Mouse (Mus musculus) kidney, adult 2 months (tissue): Measurements from ENCODE around the gene Pigyl. TPM values are rescaled to one million over a fixed set of nuclear protein-coding genes. Genes with fewer than 3 reads are reported as not detected.

ENCODE experiments used
- DNase-seq: peaks from one replicate; pipeline ENCODE4 v3.0.0; 2021
- H3K27ac ChIP-seq: fragments of 200-500 bp; 2 replicates; pipeline ENCODE4 v1.5.1; 2012; ENCODE audit warnings: low read depth, low read length, control low read depth, inconsistent platforms; ENCODE audit not compliant: insufficient read depth
- H3K27me3 ChIP-seq: fragments of 200-500 bp; replicated peaks from 2 replicates; pipeline ENCODE4 v1.6.1; 2012; ENCODE audit warnings: mild to moderate bottlenecking, moderate library complexity, low read length, inconsistent platforms; ENCODE audit not compliant: control insufficient read depth, insufficient read depth
- H3K36me3 ChIP-seq: fragments of 200-500 bp; 2 replicates; pipeline ENCODE4 v1.6.1; 2012; ENCODE audit warnings: mild to moderate bottlenecking, moderate library complexity, low read length, inconsistent platforms; ENCODE audit not compliant: control insufficient read depth, insufficient read depth
- H3K4me1 ChIP-seq: fragments of 200-500 bp; 2 replicates; pipeline ENCODE4 v1.6.1; 2011; ENCODE audit warnings: low read length; ENCODE audit not compliant: control insufficient read depth, insufficient read depth
- H3K4me3 ChIP-seq: fragments of 200-500 bp; 2 replicates; pipeline ENCODE4 v1.5.1; 2011; ENCODE audit warnings: mild to moderate bottlenecking, low read depth, low read length, control low read depth; ENCODE audit not compliant: insufficient read depth
- CTCF ChIP-seq: fragments of 200-500 bp; conservative IDR thresholded peaks from 2 replicates; pipeline ENCODE4 v1.5.1; 2011; ENCODE audit warnings: low read depth, mild to moderate bottlenecking, control low read depth, low read length, moderate library complexity, mixed read lengths; ENCODE audit not compliant: insufficient read depth, insufficient read length
- POLR2A ChIP-seq: fragments of 200-500 bp; IDR thresholded peaks from one replicate; pipeline ENCODE4 v1.6.1; 2011; ENCODE audit warnings: low read depth, low read length, control low read depth
- WGBS: fragments of 180-500 bp; shearing (Covaris S2); methylation state at CpG from one replicate; pipeline ENCODE4 v1.1.7; 2018; 5-methylcytosine and 5-hydroxymethylcytosine counted together
- polyA plus RNA-seq: library from polyadenylated mRNA; depleted of rRNA; stranded (reverse); fragments of >200 nt; gene quantifications from 2 replicates; pipeline ENCODE4 v1.2.3, GENCODE M21; 2012

Pigyl gene
- polyA plus RNA-seq, 1 experiment = 71.4 TPM

DNA sequence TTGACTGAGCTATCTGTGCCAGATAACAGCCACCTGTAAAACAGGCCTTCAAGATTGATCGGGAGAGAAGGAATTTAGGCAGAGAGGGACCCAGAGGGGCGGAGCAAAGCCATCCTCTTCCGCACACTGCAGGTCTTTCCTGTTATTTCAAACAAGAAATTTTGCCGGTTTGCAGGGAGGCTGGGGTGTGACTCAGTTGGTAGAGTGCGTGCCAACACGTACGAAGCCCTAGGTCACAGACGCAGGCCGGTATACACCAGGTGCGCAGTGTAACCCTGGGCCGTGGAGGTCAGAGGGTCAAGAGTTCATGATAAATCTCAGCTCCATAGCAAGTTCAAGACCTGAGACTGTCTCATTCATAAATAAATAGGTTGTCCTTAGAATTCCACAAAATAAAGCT, 24.4 kb upstream of the Pigyl start:
- Histone ChIP-seq H3K27ac (no peak overlapping the region), H3K4me3 (peak overlapping the region; percentile 47; the same call in 1 of the 2 replicates), H3K36me3 (no peaks in the 10 kb centered on the region), H3K27me3 (no peaks in the 10 kb centered on the region), H3K4me1 (peaks cover 6% of the 10 kb centered on the region; the same call in 1 of the 2 replicates)
- TF ChIP-seq POLR2A = no peak
- TF ChIP-seq CTCF = no peak
- no peak for DNase-seq
- 71% methylated on average over 11 of the region's 11 CpGs for WGBS

DNA sequence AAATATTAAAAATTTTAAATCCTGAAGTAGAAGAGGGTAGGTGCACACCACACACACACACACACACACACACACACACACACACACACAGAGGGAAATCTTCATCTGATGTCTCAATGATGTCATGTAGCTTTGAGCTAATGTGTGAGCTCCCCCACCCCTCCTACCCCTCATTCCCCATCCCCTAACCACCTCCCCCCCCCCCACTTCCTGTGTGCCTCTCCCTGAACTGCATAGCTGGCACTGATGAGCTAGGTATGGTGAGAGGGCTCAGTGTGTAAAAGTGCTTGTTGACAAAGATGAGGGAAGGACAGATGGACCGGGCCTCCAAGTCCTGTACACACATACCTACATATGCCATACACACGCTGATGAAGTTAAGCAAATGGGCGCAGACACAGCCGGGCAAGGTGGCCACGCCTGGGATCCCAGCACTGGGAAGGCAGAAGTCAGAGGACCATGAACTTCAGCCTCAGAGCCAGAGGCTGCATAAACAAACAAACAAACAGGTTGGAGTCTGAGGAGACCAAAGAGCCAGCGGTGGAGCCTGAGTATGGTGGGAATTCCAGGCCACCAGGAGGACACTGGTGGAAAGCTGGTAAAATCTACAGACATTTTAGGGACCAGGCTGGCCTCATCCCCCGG, 22.3 kb upstream of the Pigyl start:
- Histone ChIP-seq H3K36me3 (no peaks in the 10 kb centered on the region), H3K4me3 (no peak overlapping the region), H3K27me3 (no peaks in the 10 kb centered on the region), H3K27ac (no peak overlapping the region), H3K4me1 (peaks cover 6% of the 10 kb centered on the region; the same call in 1 of the 2 replicates)
- TF ChIP-seq CTCF (no peak), POLR2A (no peak)
- no peak for DNase-seq
- WGBS = 81% methylated on average over 7 of the region's 7 CpGs

DNA sequence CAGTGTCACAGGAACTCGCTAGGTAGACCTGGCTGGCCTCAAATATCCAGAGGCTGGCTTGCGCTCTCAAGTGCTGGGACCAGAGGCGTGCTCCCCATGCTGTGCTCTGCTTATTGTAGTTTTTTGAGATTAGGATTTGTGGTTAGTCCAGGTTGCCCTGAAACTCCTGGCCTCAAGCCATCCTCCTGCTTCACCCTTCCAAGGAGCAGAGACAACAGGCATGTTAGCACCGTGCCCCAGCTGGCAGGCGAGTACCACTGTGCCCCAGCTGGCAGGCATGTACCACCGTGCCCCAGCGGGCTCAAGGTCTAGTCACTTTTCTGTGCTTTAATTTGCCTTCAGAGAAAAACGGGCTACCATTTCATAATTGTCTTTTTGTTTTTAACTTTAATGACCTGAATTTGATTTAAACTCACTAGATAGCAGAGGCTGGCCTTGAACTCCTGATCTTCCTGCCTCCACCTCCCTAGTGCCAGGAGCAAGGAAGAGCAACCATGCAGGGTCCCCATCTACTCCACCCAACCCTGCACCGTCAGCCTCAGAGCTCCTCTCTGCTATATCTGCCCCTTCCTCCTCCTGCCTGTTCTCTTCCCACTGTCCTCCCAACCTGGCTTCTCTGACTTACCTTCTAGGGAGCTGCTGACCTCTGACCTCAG, 21.5 kb upstream of the Pigyl start:
- Histone ChIP-seq H3K4me3 (no peak overlapping the region), H3K27ac (no peak overlapping the region), H3K4me1 (peaks cover 6% of the 10 kb centered on the region; the same call in 1 of the 2 replicates), H3K27me3 (no peaks in the 10 kb centered on the region), H3K36me3 (no peaks in the 10 kb centered on the region)
- no peak for DNase-seq
- WGBS = 85% methylated on average over 9 of the region's 9 CpGs
- TF ChIP-seq CTCF (no peak), POLR2A (no peak)

DNA sequence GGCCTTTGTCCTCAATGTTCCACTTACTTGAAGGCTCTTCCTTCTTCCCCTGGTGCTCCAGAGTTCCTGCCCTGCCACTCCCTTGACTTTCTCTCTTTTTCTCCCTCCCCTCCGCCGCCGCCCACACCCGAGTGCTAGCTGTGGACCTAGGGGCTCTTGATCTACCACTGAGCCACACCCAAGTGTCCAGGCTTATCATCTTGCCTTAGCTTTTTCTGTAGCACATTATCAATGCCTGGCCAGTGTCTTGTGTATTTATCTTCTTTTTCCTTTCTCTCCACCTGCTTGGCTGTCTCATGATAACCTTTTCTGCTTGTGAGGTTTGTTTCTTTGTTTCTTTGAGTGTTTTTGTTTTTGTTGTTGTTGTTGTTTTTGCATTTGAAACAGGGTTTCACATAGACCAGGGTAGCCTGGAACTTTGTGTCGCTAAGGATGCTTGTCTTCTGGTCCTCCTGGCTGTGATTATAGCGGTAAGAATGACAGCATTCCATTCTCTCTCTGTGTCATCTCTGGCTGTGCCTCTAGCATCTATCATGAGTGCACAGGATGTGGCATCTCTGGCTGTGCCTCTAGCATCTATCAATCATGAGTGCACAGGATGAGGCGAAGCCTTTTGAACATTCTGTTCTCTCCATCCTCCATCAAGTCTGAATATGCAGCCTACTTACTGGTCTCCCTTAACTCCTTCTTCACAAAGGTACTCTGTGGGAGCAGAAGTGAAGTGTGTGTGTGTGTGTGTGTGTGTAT, 20.8 kb upstream of the Pigyl start, which contains the start of gene Acp5:
Gene Acp5, minus strand, starts transcription at position 68 of the 747 bp plus-strand sequence.
- Histone ChIP-seq H3K4me1 (peaks cover 6% of the 10 kb centered on the region; the same call in 1 of the 2 replicates), H3K27me3 (no peaks in the 10 kb centered on the region), H3K36me3 (no peaks in the 10 kb centered on the region), H3K4me3 (no peak within 1 kb of the TSS), H3K27ac (no peak within 1 kb of the TSS)
- 83% methylated on average over 7 of the region's 7 CpGs for WGBS
- no peak for TF ChIP-seq POLR2A
- no peak for TF ChIP-seq CTCF
- no peak for DNase-seq

DNA sequence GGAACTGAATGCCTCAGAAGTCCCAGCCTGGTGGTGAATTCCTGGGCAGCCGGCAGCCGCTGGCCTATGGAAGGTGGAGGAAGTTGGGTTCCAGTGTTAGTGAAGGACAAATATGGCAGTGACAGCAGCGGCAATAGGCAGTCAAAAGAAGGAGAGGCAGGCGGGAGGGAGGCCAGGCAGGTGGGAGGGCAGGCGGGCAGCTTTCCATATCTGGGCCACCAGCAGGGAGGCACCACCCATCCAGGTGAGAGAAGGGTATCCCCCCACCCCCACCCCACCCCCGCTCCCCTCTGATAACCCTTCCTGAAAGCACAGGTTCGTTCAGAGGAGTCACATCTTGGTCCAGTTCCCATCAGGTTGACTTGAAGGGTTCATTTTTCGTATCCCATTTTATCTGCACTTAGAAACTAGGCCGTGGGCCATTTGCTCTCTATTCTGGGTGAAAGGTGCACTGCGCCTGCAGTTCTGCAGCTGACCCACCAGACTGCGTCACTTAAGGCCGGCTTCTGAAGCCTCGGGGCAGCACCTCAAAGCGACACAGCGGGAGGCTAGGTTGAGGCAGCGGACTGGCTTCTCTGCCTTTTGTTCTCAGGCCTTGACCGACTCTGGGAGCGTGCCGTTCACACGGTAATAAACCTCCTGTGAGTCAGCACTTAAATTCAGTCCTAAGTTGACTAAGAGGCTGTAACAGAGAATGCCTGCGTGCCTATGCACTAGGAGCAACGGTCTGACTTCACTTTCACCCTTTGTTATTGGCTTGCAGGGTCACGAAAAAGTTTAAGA, 19.7 kb upstream of the Pigyl start:
- DNase-seq = no peak
- 44% methylated on average over 23 of the region's 23 CpGs for WGBS
- no peaks in the 10 kb centered on the region for H3K36me3 ChIP-seq
- H3K27ac ChIP-seq = no peak overlapping the region
- no peak overlapping the region for H3K4me3 ChIP-seq
- no peaks in the 10 kb centered on the region for H3K4me1 ChIP-seq
- no peak for TF ChIP-seq POLR2A
- TF ChIP-seq CTCF = no peak
- H3K27me3 ChIP-seq = no peaks in the 10 kb centered on the region

DNA sequence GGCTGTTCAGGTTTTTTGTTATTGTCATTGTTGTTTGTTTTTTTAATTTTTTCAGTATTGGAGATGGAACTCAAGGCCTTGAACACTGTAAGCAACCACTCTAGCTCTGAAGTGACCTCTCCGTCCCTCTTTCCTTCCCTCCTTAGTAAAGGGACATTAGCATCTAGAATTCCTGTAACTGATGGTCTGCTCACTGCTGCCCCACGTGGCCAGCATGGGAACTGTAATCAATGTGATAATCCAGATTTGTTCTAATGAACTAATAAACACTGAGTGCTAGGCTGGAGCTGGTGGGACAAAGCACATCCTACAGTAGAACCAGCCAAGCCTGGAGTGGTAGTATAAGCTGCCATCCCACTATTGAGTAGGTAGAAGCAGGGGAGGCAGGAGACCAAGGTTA, 18.2 kb upstream of the Pigyl start:
- no peak for DNase-seq
- H3K4me3 ChIP-seq = no peak overlapping the region
- no peaks in the 10 kb centered on the region for H3K4me1 ChIP-seq
- H3K36me3 ChIP-seq = no peaks in the 10 kb centered on the region
- H3K27me3 ChIP-seq = no peaks in the 10 kb centered on the region
- 14% methylated on average over 2 of the region's 2 CpGs for WGBS
- TF ChIP-seq POLR2A = no peak
- TF ChIP-seq CTCF = peak; percentile 90
- no peak overlapping the region for H3K27ac ChIP-seq
